Mouse (Mus musculus) gastrocnemius, adult 8-10 months (tissue): ENCODE measurements at regions not wholly inside any gene's neighbourhood (a gene's known extent, or its start where the extent isn't known, plus 50 kb on each side); places are given as distances from the start of the nearest gene placed in this dataset.
"Not testable (repeated sequence)": the region's sequence is repeated elsewhere in the genome, so short reads cannot be mapped to it uniquely, and the experiment has no call there.

Experiments
- DNase-seq, 2 experiments: peaks; one replicate each; pipeline ENCODE4 v3.0.0; 2022; ENCODE audit warnings: low spot score in 2 of 2

- no peak for DNase-seq
Measured at GRCm38 (mm10) chr5:52015786-52016185, 174.5 kb downstream of the Dhx15 start.

- DNase-seq = no peak
Measured at GRCm38 (mm10) chr5:52010426-52010825, 179.9 kb downstream of the Dhx15 start.

GRCm38 (mm10) chr5:52008942-52009341 is 181.4 kb downstream of the Dhx15 start:
- DNase-seq = no peak

- no peak for DNase-seq
Measured at GRCm38 (mm10) chr5:52006843-52007242, 183.5 kb downstream of the Dhx15 start.

GRCm38 (mm10) chr5:51990847-51991610 is 199.3 kb downstream of the Dhx15 start:
- no peak for DNase-seq

GRCm38 (mm10) chr5:51989396-51989795 is 200.9 kb downstream of the Dhx15 start:
- DNase-seq = no peak

- DNase-seq = no peak
Measured at GRCm38 (mm10) chr5:51988913-51989312, 201.4 kb downstream of the Dhx15 start.

GRCm38 (mm10) chr5:51984966-51985365 is 205.3 kb downstream of the Dhx15 start:
- DNase-seq = peak in 1 of 2 experiments; percentile 4

- DNase-seq = no peak
Measured at GRCm38 (mm10) chr5:51982780-51983179, 207.5 kb downstream of the Dhx15 start.

GRCm38 (mm10) chr5:51980901-51981300 is 209.4 kb downstream of the Dhx15 start:
- DNase-seq = no peak

- DNase-seq = no peak
Measured at GRCm38 (mm10) chr5:51952499-51952898, 237.8 kb downstream of the Dhx15 start.

- DNase-seq = no peak
Measured at GRCm38 (mm10) chr5:51949996-51950395, 240.3 kb downstream of the Dhx15 start.

- DNase-seq = no peak
Measured at GRCm38 (mm10) chr5:51946062-51946461, 244.3 kb downstream of the Dhx15 start.

- DNase-seq = not testable (repeated sequence)
Measured at GRCm38 (mm10) chr5:51941925-51942291, 248.4 kb downstream of the Dhx15 start.

- DNase-seq = no peak
Measured at GRCm38 (mm10) chr5:51941255-51941924, 248.9 kb downstream of the Dhx15 start.

GRCm38 (mm10) chr5:51938845-51939244 is 251.5 kb downstream of the Dhx15 start:
- no peak for DNase-seq

GRCm38 (mm10) chr5:51937320-51937719 is 253.0 kb downstream of the Dhx15 start:
- no peak for DNase-seq

GRCm38 (mm10) chr5:51935391-51936354 is 254.6 kb downstream of the Dhx15 start:
- DNase-seq = no peak

- DNase-seq = no peak
Measured at GRCm38 (mm10) chr5:51934910-51935309, 255.4 kb downstream of the Dhx15 start.

- no peak for DNase-seq
Measured at GRCm38 (mm10) chr5:51933331-51933730, 257.0 kb downstream of the Dhx15 start.

GRCm38 (mm10) chr5:51930416-51930815 is 259.9 kb downstream of the Dhx15 start:
- no peak for DNase-seq

GRCm38 (mm10) chr5:51928801-51929200 is 261.5 kb downstream of the Dhx15 start:
- DNase-seq = no peak
